Mouse (Mus musculus): ENCODE data around the gene Il20rb.

- TF ChIP-seq CTCF (IDR thresholded peaks at IDR 0.05; ENCODE audit: borderline replicate concordance, control insufficient read depth, extremely low read depth, insufficient read depth, low read length, poor library complexity) (no peak), POLR2A (IDR thresholded peaks at IDR 0.05; ENCODE audit: control insufficient read depth, extremely low read depth, insufficient read depth, low read length, poor library complexity) (no peak)
These were observed 21.2 kb downstream of the Il20rb start for GRCm38 (mm10) chr9:100465380-100465779.

Data from thymus, adult 2 months (tissue).